Mouse (Mus musculus) forebrain, embryonic 15.5 days (tissue): ENCODE results near the gene Myo15b. TPM values are rescaled to one million over a fixed set of nuclear protein-coding genes. Genes with fewer than 3 reads are reported as not detected.

Source experiments
- ATAC-seq: fragments of 200-750 bp; cut with Nextera tagmentation; replicated peaks from 2 replicates; pipeline ENCODE4 v1.8.0; 2017; ENCODE audit warnings: mild to moderate bottlenecking, moderate TSS enrichment, moderate library complexity
- H3K27ac ChIP-seq: fragments of 300-500 bp; sonication (generic); replicated peaks from 2 replicates; pipeline ENCODE4 v1.5.1; 2015; ENCODE audit warnings: mild to moderate bottlenecking, inconsistent platforms
- H3K27me3 ChIP-seq: fragments of 300-500 bp; sonication (generic); 2 replicates; pipeline ENCODE4 v1.6.1; 2015; ENCODE audit warnings: inconsistent platforms
- H3K36me3 ChIP-seq: fragments of 300-500 bp; sonication (generic); 2 replicates; pipeline ENCODE4 v1.6.1; 2015; ENCODE audit warnings: mild to moderate bottlenecking, inconsistent platforms
- H3K4me1 ChIP-seq: fragments of 300-500 bp; sonication (generic); 2 replicates; pipeline ENCODE4 v1.6.1; 2015; ENCODE audit warnings: inconsistent platforms
- H3K4me2 ChIP-seq: fragments of 300-500 bp; sonication (generic); replicated peaks from 2 replicates; pipeline ENCODE4 v1.6.1; 2015; ENCODE audit warnings: mild to moderate bottlenecking, inconsistent platforms
- H3K4me3 ChIP-seq: fragments of 300-500 bp; sonication (generic); 2 replicates; pipeline ENCODE4 v1.5.1; 2015; ENCODE audit warnings: mild to moderate bottlenecking, inconsistent platforms
- H3K9ac ChIP-seq: fragments of 300-500 bp; sonication (generic); replicated peaks from 2 replicates; pipeline ENCODE4 v1.6.1; 2015; ENCODE audit warnings: mild to moderate bottlenecking, inconsistent platforms
- H3K9me3 ChIP-seq: fragments of 300-500 bp; sonication (generic); 2 replicates; pipeline ENCODE4 v1.6.1; 2016; ENCODE audit warnings: inconsistent platforms
- WGBS: fragments of 180-500 bp; shearing (Covaris S2); methylation state at CpG from one replicate; pipeline ENCODE4 v1.1.7; 2015; ENCODE audit warnings: mixed read lengths; 5-methylcytosine and 5-hydroxymethylcytosine counted together
- polyA plus RNA-seq: library from polyadenylated mRNA; unstranded; fragments of >200 nt; fragmentation: Nextera tagmentation; extraction: Ambion mirVana; gene quantifications from 2 replicates; pipeline ENCODE4 v1.2.1, GENCODE M21; 2015

The Myo15b gene
- polyA plus RNA-seq, 1 experiment from 2014 or later: 0.17 TPM

DNA sequence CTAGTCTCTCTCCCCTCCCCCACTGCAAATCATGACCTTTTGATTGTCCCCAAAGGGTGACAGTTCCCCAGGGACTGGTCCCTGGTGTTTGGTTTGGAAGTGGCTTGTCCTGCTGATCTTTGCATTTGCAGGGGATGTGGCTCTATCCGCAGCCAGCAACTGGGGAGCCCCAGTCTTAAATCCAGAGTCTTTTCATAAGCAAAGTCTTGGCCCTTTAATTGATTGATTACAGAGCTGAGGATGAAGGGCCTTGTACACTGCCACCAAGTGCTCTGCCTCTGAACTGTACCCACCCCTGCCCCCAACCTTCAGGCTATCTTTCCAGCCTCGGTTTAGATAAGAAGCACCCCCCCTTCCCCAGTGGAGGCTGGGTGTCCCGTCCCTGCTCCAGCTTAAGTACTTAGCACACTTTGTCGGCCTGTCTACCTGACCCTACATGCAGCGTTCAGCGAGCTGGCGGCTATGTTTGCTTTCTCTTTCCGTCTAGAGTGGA is 25.1 kb upstream of the Myo15b start:
- Histone ChIP-seq H3K9me3 (no peaks in the 10 kb centered on the region), H3K4me3 (no peak overlapping the region), H3K4me1 (no peaks in the 10 kb centered on the region), H3K36me3 (no peaks in the 10 kb centered on the region), H3K4me2 (no peak overlapping the region), H3K27me3 (peaks cover 12% of the 10 kb centered on the region; the same call in 1 of the 2 replicates), H3K27ac (no peak overlapping the region), H3K9ac (no peak overlapping the region)
- WGBS: 28% methylated on average over 8 of the region's 8 CpGs
- ATAC-seq: no peak

DNA sequence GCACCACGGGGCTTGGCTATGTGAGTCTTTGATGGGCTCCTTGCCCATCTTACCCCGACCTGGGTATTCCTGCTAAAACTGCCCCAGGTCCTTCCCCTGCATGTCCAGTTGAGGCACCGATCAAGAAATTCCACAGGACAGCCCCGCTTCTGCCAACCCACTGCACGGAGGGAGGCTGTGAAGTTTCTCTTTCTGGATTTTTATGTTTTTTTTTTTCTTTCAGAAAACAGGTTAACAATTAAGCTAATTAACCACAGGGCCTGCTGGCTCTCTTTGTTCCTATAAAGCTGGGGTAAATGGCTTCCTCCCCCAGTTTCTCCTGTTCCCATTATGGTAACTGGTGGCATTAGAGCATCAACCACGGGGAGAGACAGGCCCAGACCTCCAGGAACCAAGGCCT is 24.2 kb upstream of the Myo15b start:
- Histone ChIP-seq H3K4me3 (no peak overlapping the region), H3K27ac (no peak overlapping the region), H3K4me1 (no peaks in the 10 kb centered on the region), H3K27me3 (peaks cover 12% of the 10 kb centered on the region; the same call in 1 of the 2 replicates), H3K4me2 (no peak overlapping the region), H3K9me3 (no peaks in the 10 kb centered on the region), H3K36me3 (no peaks in the 10 kb centered on the region), H3K9ac (no peak overlapping the region)
- 38% methylated on average over 6 of the region's 6 CpGs for WGBS
- no peak for ATAC-seq

DNA sequence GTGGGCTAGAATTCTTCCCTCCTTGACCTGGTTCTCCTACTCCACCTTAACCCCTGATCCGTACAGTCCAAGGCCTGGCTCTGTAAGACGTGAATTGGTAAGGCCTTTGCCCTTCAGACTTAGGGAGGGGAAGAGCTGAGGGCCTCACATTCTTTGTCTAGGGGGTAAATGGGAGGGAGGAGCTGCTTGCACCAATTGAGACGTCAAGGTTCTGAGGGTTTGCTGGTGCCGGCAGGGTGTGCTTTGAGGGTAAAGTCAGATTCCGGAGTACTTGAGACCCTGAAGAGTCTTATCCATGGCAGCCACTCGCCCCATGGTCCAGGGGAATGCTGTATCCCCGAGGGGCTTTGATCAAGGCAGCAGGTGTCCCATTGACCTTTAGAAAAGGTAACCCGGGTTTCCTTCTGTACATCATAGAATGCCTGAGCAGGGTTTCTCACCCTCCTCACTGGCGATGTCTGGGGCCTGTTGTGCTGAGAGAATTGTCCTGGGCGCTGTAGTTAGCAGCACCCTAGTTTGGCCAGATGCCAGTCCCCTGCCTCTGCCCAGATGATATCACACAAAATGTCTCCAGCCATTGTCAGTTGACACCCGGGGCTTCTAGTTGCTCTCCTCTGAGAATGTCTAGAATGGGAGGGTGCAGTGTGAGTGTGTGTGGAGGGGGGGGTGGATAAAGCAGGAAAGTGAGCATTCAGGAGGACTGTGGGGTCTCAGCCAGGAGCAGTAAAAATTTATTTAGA is 21.4 kb upstream of the Myo15b start:
- Histone ChIP-seq H3K27me3 (0 out of 2 replicates have a peak, but pooled peaks cover 3% of the 10 kb centered on the region), H3K36me3 (no peaks in the 10 kb centered on the region), H3K4me1 (no peaks in the 10 kb centered on the region), H3K4me2 (no peak overlapping the region), H3K4me3 (no peak overlapping the region), H3K9me3 (no peaks in the 10 kb centered on the region), H3K27ac (no peak overlapping the region), H3K9ac (no peak overlapping the region)
- 36% methylated on average over 11 of the region's 11 CpGs for WGBS
- no peak for ATAC-seq

DNA sequence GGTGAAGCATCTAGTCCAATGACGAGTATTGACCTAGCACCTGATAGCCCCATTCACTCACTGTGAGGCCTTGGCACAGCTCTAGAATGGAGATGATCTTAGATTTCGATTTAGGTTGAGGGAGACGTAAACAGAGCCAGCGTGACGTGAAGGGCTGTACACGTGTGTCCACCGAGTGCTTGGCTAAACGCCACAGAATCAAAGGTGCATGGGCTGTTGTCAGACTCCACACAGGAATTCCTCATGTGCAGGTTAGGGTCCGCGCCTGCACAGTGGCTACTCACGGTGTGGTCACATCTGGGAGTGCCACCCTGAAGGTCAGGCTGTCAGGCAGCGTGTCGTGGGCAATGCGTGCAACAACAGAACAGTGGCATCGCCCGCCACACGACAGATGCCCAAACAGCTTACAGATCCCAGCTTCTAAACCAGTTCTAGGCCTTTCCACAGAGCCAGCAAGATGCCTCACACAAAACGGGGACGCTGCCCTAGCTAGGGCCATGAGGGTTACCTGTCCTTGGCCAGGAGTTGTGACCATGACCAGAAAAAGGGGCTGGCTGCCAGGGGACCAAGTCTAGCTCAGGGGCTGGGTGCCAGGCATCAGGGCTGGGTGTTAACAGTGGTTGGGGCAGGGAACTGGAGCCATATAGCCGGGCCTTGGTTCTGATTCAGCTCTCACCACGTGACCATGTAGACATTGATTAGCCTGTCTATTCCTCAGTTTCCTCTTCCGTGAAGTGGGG is 20.4 kb upstream of the Myo15b start:
- no peaks in the 10 kb centered on the region for H3K4me1 ChIP-seq
- H3K9me3 ChIP-seq: no peaks in the 10 kb centered on the region
- 94% methylated on average over 22 of the region's 22 CpGs for WGBS
- no peak overlapping the region for H3K9ac ChIP-seq
- ATAC-seq: no peak
- no peak overlapping the region for H3K4me2 ChIP-seq
- no peaks in the 10 kb centered on the region for H3K36me3 ChIP-seq
- no peak overlapping the region for H3K27ac ChIP-seq
- H3K27me3 ChIP-seq: no peaks in the 10 kb centered on the region
- H3K4me3 ChIP-seq: no peak overlapping the region

DNA sequence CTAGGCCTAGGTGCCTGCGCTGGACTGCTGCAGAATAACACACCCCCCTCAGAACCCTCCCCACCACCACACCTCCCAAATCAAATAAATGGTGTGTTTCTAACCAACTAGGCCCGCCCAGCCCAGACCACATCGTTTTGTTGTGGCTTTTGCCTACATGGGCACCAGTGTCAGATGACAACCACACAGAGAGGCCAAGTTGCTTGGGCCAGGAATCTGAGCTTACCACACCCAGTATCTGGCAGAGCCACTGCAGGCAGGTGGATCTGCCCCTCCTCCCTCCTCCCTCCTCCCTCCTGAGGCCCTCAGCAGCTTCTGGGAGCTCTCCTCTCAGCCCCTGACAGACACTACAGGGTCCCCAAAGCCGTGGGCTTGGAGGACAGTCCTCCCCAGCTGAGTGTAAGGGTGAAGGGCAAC is 19.3 kb upstream of the Myo15b start:
- 61% methylated on average over 3 of the region's 4 CpGs for WGBS
- H3K36me3 ChIP-seq: no peaks in the 10 kb centered on the region
- H3K4me2 ChIP-seq: no peak overlapping the region
- no peak overlapping the region for H3K9ac ChIP-seq
- no peak overlapping the region for H3K27ac ChIP-seq
- H3K4me3 ChIP-seq: no peak overlapping the region
- no peaks in the 10 kb centered on the region for H3K27me3 ChIP-seq
- no peaks in the 10 kb centered on the region for H3K9me3 ChIP-seq
- no peak for ATAC-seq
- no peaks in the 10 kb centered on the region for H3K4me1 ChIP-seq

DNA sequence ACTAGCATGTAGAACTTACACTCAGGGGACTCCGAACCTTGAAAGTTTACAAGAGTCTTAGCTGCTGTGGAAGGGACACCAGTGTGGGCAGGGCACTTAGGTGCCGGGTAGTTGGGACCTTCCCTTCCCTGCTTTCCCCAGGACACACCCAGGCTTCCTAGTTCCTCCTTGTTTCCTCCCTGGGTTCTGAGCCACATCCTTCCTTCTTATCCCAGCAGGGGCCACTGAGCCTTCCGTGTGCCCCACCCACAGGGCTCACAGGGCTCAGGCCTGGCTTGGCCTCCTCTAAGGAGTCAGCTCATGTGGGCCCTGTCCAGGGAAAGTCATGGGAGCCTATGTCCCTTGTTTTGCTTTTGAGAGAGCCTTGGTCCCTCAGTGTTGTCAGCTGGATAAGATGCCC is 18.5 kb upstream of the Myo15b start:
- Histone ChIP-seq H3K9me3 (no peaks in the 10 kb centered on the region), H3K27me3 (no peaks in the 10 kb centered on the region), H3K36me3 (no peaks in the 10 kb centered on the region), H3K4me1 (no peaks in the 10 kb centered on the region), H3K4me3 (no peak overlapping the region), H3K9ac (no peak overlapping the region), H3K4me2 (no peak overlapping the region), H3K27ac (no peak overlapping the region)
- 60% methylated on average over 3 of the region's 3 CpGs for WGBS
- ATAC-seq: no peak

DNA sequence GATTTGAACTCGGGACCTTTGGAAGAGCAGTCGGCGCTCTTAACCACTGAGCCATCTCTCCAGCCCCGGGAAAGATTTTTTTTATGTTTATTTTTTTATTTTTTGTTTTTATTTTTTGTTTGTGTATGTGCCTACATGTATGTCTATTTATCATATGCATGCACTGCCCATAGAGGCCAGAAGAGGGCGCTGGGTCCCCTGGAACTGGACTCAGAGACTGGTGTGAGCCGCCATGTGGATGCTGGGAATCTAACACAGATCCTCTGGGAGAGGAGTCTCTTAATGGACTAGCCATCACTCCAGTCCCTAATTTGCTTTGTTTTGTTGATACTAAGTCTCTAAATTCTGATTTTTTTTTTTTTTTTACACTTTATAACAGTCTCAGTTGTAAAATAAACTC is 17.2 kb upstream of the Myo15b start:
- Histone ChIP-seq H3K9me3 (no peaks in the 10 kb centered on the region), H3K27me3 (no peaks in the 10 kb centered on the region)
- WGBS: 84% methylated on average over 6 of the region's 6 CpGs

DNA sequence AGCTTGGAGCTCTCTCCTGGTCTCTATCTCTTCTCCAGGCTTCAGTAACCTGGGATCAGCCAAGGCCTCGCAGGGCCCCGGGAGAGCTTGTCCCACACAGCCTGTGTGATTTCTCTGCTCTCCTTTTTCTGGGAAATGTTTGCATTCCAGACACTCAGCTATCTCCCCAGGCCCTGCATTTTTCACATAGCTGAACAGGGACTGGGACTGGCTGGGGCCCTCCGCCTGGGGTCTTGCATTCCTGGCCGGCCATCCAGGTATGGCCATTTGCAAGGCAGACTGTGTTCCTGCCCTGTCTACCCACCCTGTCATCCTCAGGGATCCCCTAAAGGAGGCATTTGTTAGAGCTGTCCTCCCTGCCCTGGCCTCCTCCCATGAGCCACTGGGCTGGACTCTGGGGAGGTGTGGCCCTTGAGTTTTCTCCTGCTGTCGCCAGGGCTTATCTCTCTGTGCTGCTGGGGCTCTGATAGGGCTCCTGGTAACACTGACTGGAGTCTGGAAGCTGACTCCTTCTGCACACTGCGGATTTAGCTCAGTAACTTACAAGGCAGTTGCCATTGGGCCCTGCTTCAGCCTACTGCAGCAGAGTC is 16.1 kb upstream of the Myo15b start:
- Histone ChIP-seq H3K4me1 (no peaks in the 10 kb centered on the region), H3K9ac (no peak overlapping the region), H3K9me3 (no peaks in the 10 kb centered on the region), H3K4me2 (no peak overlapping the region), H3K27me3 (no peaks in the 10 kb centered on the region), H3K36me3 (no peaks in the 10 kb centered on the region), H3K4me3 (no peak overlapping the region), H3K27ac (no peak overlapping the region)
- WGBS: 26% methylated on average over 6 of the region's 6 CpGs
- ATAC-seq: no peak

More for the DNA sequence above, 17.2 kb upstream of the Myo15b start:
- H3K27ac ChIP-seq: no peak overlapping the region
- no peak for ATAC-seq
- H3K4me3 ChIP-seq: no peak overlapping the region
- no peaks in the 10 kb centered on the region for H3K36me3 ChIP-seq
- H3K9ac ChIP-seq: no peak overlapping the region
- H3K4me1 ChIP-seq: no peaks in the 10 kb centered on the region
- H3K4me2 ChIP-seq: no peak overlapping the region

DNA sequence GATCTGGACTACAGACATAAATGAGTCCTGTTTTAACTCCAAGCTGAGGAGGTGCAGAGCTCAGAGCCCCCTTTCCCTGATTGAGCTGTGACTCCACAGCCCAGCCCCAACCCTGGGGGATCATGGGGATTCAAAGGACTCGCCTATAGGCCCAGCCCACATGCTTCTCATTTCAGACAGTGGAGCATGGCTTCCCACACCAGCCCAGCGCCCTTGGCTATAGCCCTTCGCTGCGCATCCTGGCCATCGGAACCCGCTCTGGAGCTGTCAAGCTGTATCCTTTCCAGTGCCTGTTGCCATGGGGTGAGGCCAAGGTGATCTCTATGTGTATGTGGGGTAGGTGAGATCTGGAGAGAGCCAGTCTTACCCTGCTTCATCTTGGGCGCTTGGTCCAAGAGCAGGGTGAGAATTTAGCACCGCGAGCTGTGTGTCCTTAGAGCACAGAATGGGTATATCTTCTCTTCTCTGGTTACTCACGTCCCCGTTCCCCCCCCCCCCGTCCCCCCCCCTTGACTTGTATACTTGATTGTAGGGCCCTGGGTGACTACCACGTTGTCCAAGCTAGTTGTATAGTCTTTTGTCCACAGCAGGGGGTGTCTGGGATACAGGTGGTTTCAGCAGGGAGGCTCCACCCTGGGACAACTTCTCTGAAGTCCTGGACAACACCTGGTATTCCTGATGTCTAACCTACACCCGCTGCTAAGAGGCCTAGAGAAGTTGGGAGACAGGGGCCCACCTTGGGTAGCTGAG is 14.9 kb upstream of the Myo15b start:
- no peaks in the 10 kb centered on the region for H3K4me1 ChIP-seq
- H3K9ac ChIP-seq: no peak overlapping the region
- H3K36me3 ChIP-seq: no peaks in the 10 kb centered on the region
- H3K27ac ChIP-seq: no peak overlapping the region
- 83% methylated on average over 13 of the region's 14 CpGs for WGBS
- H3K27me3 ChIP-seq: no peaks in the 10 kb centered on the region
- no peak overlapping the region for H3K4me2 ChIP-seq
- no peaks in the 10 kb centered on the region for H3K9me3 ChIP-seq
- no peak for ATAC-seq
- H3K4me3 ChIP-seq: no peak overlapping the region

DNA sequence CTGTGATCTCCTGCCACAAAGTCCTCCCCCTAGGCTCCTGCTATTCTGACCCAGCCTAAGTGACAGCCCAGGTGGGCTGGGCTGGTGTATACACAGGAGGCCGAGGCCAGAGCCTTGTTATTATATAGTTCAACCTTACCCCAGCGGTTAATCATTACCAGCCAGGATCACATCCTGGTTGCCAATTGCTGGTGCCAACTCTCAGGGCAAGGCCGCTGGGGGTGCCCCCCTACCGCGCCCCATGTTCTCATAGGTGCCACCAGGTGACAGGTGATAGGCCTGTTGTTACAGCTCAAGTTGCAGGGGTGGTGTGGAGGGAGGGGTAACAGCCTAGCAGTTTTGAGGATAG is 14.3 kb upstream of the Myo15b start:
- H3K4me3 ChIP-seq: no peak overlapping the region
- WGBS: 92% methylated on average over 5 of the region's 5 CpGs
- H3K27ac ChIP-seq: no peak overlapping the region
- no peak for ATAC-seq
- H3K27me3 ChIP-seq: no peaks in the 10 kb centered on the region
- H3K9me3 ChIP-seq: no peaks in the 10 kb centered on the region
- H3K4me1 ChIP-seq: no peaks in the 10 kb centered on the region
- no peak overlapping the region for H3K9ac ChIP-seq
- no peak overlapping the region for H3K4me2 ChIP-seq
- H3K36me3 ChIP-seq: no peaks in the 10 kb centered on the region

DNA sequence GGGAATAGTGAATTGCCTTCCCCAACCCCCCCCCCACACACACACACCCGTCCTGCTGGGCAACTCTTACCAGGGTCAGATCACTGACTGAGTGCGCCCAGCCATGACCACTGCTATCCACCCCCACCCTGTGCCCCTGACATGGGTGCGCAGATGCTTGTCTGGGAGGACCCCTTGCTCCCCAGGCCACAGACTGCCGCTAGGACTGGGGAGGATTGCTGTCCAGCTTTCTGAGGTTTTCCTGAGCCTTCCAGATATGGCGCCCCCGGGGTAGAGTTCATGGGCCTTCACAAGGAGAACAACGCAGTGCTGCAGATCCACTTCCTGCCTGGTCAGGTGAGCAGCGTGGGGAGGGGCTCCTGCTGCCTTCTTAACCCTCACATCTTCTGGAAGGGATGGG is 14.0 kb upstream of the Myo15b start:
- 65% methylated on average over 8 of the region's 8 CpGs for WGBS
- Histone ChIP-seq H3K4me2 (no peak overlapping the region), H3K9ac (no peak overlapping the region), H3K4me1 (no peaks in the 10 kb centered on the region), H3K36me3 (no peaks in the 10 kb centered on the region), H3K9me3 (no peaks in the 10 kb centered on the region), H3K4me3 (no peak overlapping the region), H3K27me3 (no peaks in the 10 kb centered on the region), H3K27ac (no peak overlapping the region)
- ATAC-seq: no peak

DNA sequence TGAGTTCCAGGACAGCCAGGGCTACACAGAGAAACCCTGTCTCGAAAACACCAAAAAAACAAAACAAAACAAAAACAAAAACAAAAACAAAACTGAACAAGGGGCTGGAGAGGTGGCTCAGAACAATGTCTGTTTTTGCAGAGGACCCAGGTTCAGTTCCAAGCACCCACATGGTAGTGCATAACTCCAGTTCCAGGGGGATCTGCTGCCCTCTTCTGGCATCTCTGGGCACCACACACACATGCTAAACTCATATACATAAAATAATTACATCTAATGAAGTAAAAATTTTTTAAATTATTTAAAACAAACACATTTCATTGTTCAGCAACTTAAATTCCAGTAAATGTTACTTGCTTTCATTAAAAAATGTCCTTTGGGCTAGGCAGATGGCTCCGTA is 12.4 kb upstream of the Myo15b start:
- WGBS: 96% methylated on average over 2 of the region's 2 CpGs
- no peak for ATAC-seq

More for the DNA sequence above, 12.4 kb upstream of the Myo15b start:
- Histone ChIP-seq H3K4me2 (no peak overlapping the region), H3K27ac (no peak overlapping the region), H3K9ac (no peak overlapping the region), H3K4me3 (no peak overlapping the region), H3K9me3 (no peaks in the 10 kb centered on the region), H3K4me1 (no peaks in the 10 kb centered on the region), H3K27me3 (no peaks in the 10 kb centered on the region), H3K36me3 (no peaks in the 10 kb centered on the region)
